Mouse (Mus musculus) forebrain, embryonic 14.5 days (tissue): Measurements from ENCODE around the gene Bcl2l10. TPM values are rescaled to one million over a fixed set of nuclear protein-coding genes. Genes with fewer than 3 reads are reported as not detected.

Source experiments
- ATAC-seq: fragments of 200-750 bp; cut with Nextera tagmentation; 2 replicates; pipeline ENCODE4 v1.8.0; 2017; ENCODE audit warnings: mild to moderate bottlenecking, moderate library complexity
- DNase-seq: peaks from one replicate; pipeline ENCODE4 v3.0.0-alpha.2; 2015; ENCODE audit warnings: low spot score
- H3K27ac ChIP-seq: fragments of 300-500 bp; sonication (generic); 2 replicates; pipeline ENCODE4 v1.5.1; 2014; ENCODE audit warnings: low read depth, mild to moderate bottlenecking, control low read depth, low read length, moderate library complexity
- H3K27me3 ChIP-seq: fragments of 300-500 bp; sonication (generic); replicated peaks from 2 replicates; pipeline ENCODE4 v1.6.1; 2014; ENCODE audit warnings: low read length, control low read depth, mixed read lengths; ENCODE audit not compliant: control insufficient read depth, insufficient read depth
- H3K36me3 ChIP-seq: fragments of 300-500 bp; sonication (generic); 2 replicates; pipeline ENCODE4 v1.6.1; 2014; ENCODE audit warnings: low read length, control low read depth; ENCODE audit not compliant: control insufficient read depth, insufficient read depth
- H3K4me1 ChIP-seq: fragments of 300-500 bp; sonication (generic); 2 replicates; pipeline ENCODE4 v1.6.1; 2014; ENCODE audit warnings: antibody characterized with exemption, low read length, control low read depth; ENCODE audit not compliant: control insufficient read depth, insufficient read depth
- H3K4me2 ChIP-seq: fragments of 300-500 bp; sonication (generic); 2 replicates; pipeline ENCODE4 v1.6.1; 2014; ENCODE audit warnings: mild to moderate bottlenecking, control low read depth, low read length
- H3K4me3 ChIP-seq: fragments of 300-500 bp; sonication (generic); 2 replicates; pipeline ENCODE4 v1.5.1; 2014; ENCODE audit warnings: low read depth, low read length, control low read depth
- H3K9ac ChIP-seq: fragments of 300-500 bp; sonication (generic); 2 replicates; pipeline ENCODE4 v1.6.1; 2014; ENCODE audit warnings: mild to moderate bottlenecking, low read length, control low read depth, moderate library complexity
- H3K9me3 ChIP-seq: fragments of 300-500 bp; sonication (generic); replicated peaks from 2 replicates; pipeline ENCODE4 v1.6.1; 2016; ENCODE audit warnings: low read length, control low read depth, mixed read lengths; ENCODE audit not compliant: control insufficient read depth
- WGBS: fragments of 180-500 bp; shearing (Covaris S2); extraction: QIAGEN DNeasy Blood & Tissue Kit; methylation state at CpG from one replicate; pipeline ENCODE4 v1.1.7; 2014; 5-methylcytosine and 5-hydroxymethylcytosine counted together
- polyA plus RNA-seq: library from polyadenylated mRNA; unstranded; fragments of >200 nt; fragmentation: Nextera tagmentation; extraction: Ambion mirVana; gene quantifications from 2 replicates; pipeline ENCODE4 v1.2.1, GENCODE M21; 2014

Gene Bcl2l10
- not detected in 2 replicates for polyA plus RNA-seq

GRCm38 (mm10) chr9:75347458-75347857 is at the start of gene Bcl2l10:
Gene Bcl2l10, plus strand, starts transcription at chr9:75347758.
- Histone ChIP-seq H3K4me3 (no peak within 1 kb of the TSS), H3K4me2 (no peak within 1 kb of the TSS), H3K4me1 (no peaks in the 10 kb centered on the region), H3K27me3 (no peaks in the 10 kb centered on the region), H3K36me3 (peaks cover 34% of the 10 kb centered on the region), H3K27ac (no peak within 1 kb of the TSS), H3K9ac (no peak within 1 kb of the TSS), H3K9me3 (no peaks in the 10 kb centered on the region)
- DNase-seq (no peak), ATAC-seq (no peak)
- WGBS: 87% methylated on average over 5 of the region's 5 CpGs

GRCm38 (mm10) chr9:75299342-75299741 is 48.2 kb upstream of the Bcl2l10 start:
- H3K9me3 ChIP-seq: no peaks in the 10 kb centered on the region
- no peak overlapping the region for H3K27ac ChIP-seq
- H3K9ac ChIP-seq: no peak overlapping the region
- no peaks in the 10 kb centered on the region for H3K27me3 ChIP-seq
- no peaks in the 10 kb centered on the region for H3K4me1 ChIP-seq
- H3K4me2 ChIP-seq: no peak overlapping the region
- no peak for DNase-seq
- H3K36me3 ChIP-seq: no peaks in the 10 kb centered on the region
- no peak for ATAC-seq
- no peak overlapping the region for H3K4me3 ChIP-seq
- WGBS: 86% methylated on average over 2 of the region's 2 CpGs

- Histone ChIP-seq H3K9ac (no peak overlapping the region), H3K27me3 (no peaks in the 10 kb centered on the region), H3K4me1 (no peaks in the 10 kb centered on the region), H3K4me2 (no peak overlapping the region), H3K9me3 (no peaks in the 10 kb centered on the region), H3K4me3 (no peak overlapping the region), H3K27ac (no peak overlapping the region), H3K36me3 (no peaks in the 10 kb centered on the region)
- DNase-seq (no peak), ATAC-seq (no peak)
- 74% methylated on average over 2 of the region's 2 CpGs for WGBS
Measured at GRCm38 (mm10) chr9:75303033-75303432, 44.5 kb upstream of the Bcl2l10 start.

GRCm38 (mm10) chr9:75303701-75304261 is 43.8 kb upstream of the Bcl2l10 start:
- 41% methylated on average over 16 of the region's 16 CpGs for WGBS
- H3K36me3 ChIP-seq: no peaks in the 10 kb centered on the region
- no peak for ATAC-seq
- H3K9me3 ChIP-seq: no peaks in the 10 kb centered on the region
- no peak overlapping the region for H3K27ac ChIP-seq
- H3K4me3 ChIP-seq: no peak overlapping the region
- peak overlapping the region; percentile 26; the same call in 1 of the 2 replicates for H3K4me2 ChIP-seq
- no peaks in the 10 kb centered on the region for H3K27me3 ChIP-seq
- DNase-seq: no peak
- H3K4me1 ChIP-seq: no peaks in the 10 kb centered on the region
- no peak overlapping the region for H3K9ac ChIP-seq

DNA sequence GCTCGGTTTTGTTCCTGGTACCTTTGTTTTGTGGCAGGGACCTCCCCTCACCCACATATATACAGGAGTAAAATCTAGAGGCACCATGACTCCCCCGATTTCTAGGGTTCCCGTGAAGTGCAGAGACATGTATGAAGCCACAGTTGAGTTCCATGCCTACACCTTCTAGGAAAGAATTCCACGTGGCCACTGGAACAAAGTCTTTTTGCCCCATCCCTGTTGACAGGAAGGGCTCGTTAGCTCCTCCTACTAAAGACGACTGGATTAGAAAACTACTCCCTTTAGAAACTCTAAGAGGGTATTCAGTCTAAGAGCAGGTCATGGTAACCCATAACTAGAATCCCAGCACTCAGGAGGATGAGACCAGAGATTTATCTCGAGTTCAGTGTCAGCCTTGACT is 43.3 kb upstream of the Bcl2l10 start:
- Histone ChIP-seq H3K36me3 (no peaks in the 10 kb centered on the region), H3K4me3 (no peak overlapping the region), H3K4me1 (no peaks in the 10 kb centered on the region), H3K9me3 (no peaks in the 10 kb centered on the region), H3K27me3 (no peaks in the 10 kb centered on the region), H3K9ac (no peak overlapping the region), H3K27ac (no peak overlapping the region), H3K4me2 (peak overlapping the region; percentile 26; the same call in 1 of the 2 replicates)
- DNase-seq (no peak), ATAC-seq (no peak)
- WGBS: 31% methylated on average over 7 of the region's 7 CpGs

DNA sequence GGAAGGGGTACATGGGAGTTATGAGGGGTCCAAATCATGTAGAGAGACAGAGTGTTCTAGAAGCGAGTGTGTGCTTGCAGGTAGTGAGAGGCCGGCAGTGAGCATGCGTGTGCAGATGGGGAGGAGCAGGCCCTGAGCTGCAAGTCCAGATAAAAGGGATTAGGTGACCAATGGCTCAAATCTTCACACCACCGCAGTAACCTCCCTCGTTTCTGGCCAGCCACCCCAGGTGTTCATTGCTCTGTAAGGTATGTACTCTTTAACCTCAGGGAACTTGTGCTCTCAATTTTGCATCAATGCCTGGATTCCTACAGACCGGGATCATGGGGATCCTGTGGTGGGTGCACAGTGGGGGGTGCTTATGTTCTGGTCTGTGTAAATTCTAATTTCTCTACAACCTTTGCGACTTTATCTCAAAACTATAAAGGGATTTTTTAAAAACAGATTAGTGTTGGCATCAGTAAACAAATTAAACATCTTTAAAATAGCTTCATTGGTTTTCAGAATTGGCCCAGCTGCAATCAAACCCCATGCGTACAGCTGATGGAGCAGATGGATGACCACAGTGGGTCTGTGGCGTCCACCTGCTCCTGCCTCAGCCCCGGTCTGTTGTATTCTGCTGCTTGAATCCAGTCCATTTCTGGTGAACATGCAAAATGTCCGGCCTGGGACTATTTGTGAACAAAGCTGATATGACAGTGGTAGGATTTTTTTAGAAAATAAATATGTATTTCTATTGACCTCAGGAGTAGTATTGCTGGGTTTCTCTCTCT is 41.2 kb upstream of the Bcl2l10 start, which contains the start of gene Gnb5:
Gene Gnb5 (plus strand): TSS at position 163 of the 773 bp plus-strand sequence.
- DNase-seq (no peak), ATAC-seq (no peak)
- Histone ChIP-seq H3K4me2 (no peak within 1 kb of the TSS), H3K9me3 (no peaks in the 10 kb centered on the region), H3K4me1 (no peaks in the 10 kb centered on the region), H3K27ac (no peak within 1 kb of the TSS), H3K9ac (no peak within 1 kb of the TSS), H3K27me3 (no peaks in the 10 kb centered on the region), H3K4me3 (no peak within 1 kb of the TSS), H3K36me3 (no peaks in the 10 kb centered on the region)
- 76% methylated on average over 11 of the region's 11 CpGs for WGBS

DNA sequence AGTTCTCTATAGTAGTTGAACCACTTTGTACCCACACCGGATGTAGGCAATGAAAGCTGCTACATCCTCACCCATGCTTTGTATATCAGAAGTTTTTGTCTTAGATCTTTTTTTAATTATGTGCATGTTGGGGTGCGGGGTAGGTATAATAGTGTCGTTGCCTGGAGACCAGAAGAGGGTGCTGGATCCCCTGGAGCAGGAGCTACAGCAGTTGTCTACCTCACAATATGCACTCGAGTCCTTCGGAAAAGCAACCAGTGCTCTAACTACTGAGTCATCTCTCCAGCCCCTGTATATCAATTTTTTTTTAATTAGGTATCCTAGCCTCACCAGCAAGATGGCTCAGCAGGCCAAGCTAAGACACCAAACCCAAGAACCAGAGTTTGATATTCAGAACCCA is 40.5 kb upstream of the Bcl2l10 start:
- Histone ChIP-seq H3K27me3 (no peaks in the 10 kb centered on the region), H3K4me1 (no peaks in the 10 kb centered on the region), H3K27ac (no peak overlapping the region), H3K36me3 (no peaks in the 10 kb centered on the region), H3K4me2 (no peak overlapping the region), H3K9me3 (no peaks in the 10 kb centered on the region), H3K4me3 (no peak overlapping the region), H3K9ac (no peak overlapping the region)
- DNase-seq (no peak), ATAC-seq (no peak)
- WGBS: 87% methylated on average over 5 of the region's 5 CpGs

DNA sequence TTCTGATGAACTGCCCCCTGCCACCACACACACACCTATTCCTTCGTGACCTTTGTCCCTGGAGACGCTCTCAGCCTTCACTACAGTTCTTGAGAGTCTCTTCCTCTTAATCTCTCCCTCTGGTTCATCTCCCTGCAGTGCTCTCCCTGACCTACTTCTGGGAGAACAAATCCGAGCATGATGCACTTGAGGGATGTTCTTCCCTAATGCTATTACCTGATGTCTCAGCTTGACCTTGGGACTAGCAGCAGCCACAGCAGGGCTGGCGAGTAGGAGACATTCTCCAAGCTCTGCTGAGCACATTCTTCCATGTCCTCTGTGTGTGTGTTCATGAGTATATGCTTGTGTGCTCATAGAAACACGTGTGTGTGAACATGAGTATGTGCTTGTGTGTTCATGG is 38.9 kb upstream of the Bcl2l10 start:
- Histone ChIP-seq H3K4me3 (no peak overlapping the region), H3K27me3 (no peaks in the 10 kb centered on the region), H3K9ac (no peak overlapping the region), H3K4me2 (no peak overlapping the region), H3K27ac (no peak overlapping the region), H3K9me3 (no peaks in the 10 kb centered on the region), H3K4me1 (no peaks in the 10 kb centered on the region), H3K36me3 (no peaks in the 10 kb centered on the region)
- ATAC-seq (no peak), DNase-seq (no peak)
- 64% methylated on average over 5 of the region's 5 CpGs for WGBS

GRCm38 (mm10) chr9:75312008-75312407 is 35.5 kb upstream of the Bcl2l10 start:
- no peak overlapping the region for H3K4me2 ChIP-seq
- no peak for ATAC-seq
- peak; percentile 83 for DNase-seq
- no peak overlapping the region for H3K9ac ChIP-seq
- no peak overlapping the region for H3K4me3 ChIP-seq
- H3K9me3 ChIP-seq: no peaks in the 10 kb centered on the region
- 15% methylated on average over 4 of the region's 4 CpGs for WGBS
- no peaks in the 10 kb centered on the region for H3K36me3 ChIP-seq
- H3K27ac ChIP-seq: no peak overlapping the region
- peaks cover 10% of the 10 kb centered on the region for H3K4me1 ChIP-seq
- no peaks in the 10 kb centered on the region for H3K27me3 ChIP-seq
